Comparison of ENCODE assay signal across 20 mouse cellular contexts in genomic region chr10:75145221-75145620, GRCm38 (mm10).
A peak's percentile ranks its signal among the peaks of the same experiment; 100 is the strongest.
DNase-seq lines count a peak whose midpoint lies in the region; ATAC-seq and TF ChIP-seq lines count a peak whose summit lies in the region.
"Had no signal": no experiment of that assay in that cellular context is flagged by ENCODE, and none has a peak within 500 bp of the region (broad histone marks: within the 10 kb centered on the region; RNA-seq: fewer than 3 reads in every experiment).

No protein-coding gene starts in this region.

- no peak for ATAC-seq in megakaryocyte, adult 5-6 weeks (ENCODE audit: poor library complexity, severe bottlenecking)
- ATAC-seq in monocyte, adult 5-6 weeks (replicated peaks; ENCODE audit: insufficient number of reproducible peaks, low FRiP score, low TSS enrichment, poor library complexity, severe bottlenecking) = no peak
- ATAC-seq: forebrain, embryonic 13.5 days; forebrain, postnatal 0 days had no signal

- peaks cover 80% of the 10 kb centered on the region for H3K4me1 ChIP-seq in megakaryocyte, embryonic 14.5 days
- peaks cover 40% of the 10 kb centered on the region for H3K4me1 ChIP-seq in E14TG2a.4 (replicated peaks; ENCODE audit: low read depth, low read length)
- H3K4me1 ChIP-seq: forebrain, embryonic 13.5 days; hindbrain, embryonic 15.5 days had no signal

- no peaks in the 10 kb centered on the region for H3K27me3 ChIP-seq in megakaryocyte, embryonic 14.5 days (replicated peaks)
- H3K27me3 ChIP-seq in E14TG2a.4 (ENCODE audit: insufficient read depth, low read length) = no peaks in the 10 kb centered on the region
- H3K27me3 ChIP-seq: forebrain, embryonic 13.5 days; hindbrain, embryonic 15.5 days had no signal

- DNase-seq in ZHBTc4 (ENCODE audit: low read depth, low spot score) = peak; percentile 18
- DNase-seq in gastrocnemius, postnatal 4 days (ENCODE audit: low spot score in 2 of 2) = no peak
- DNase-seq: adrenal gland, adult 2 months; adrenal gland, postnatal 25 days; cerebellum, adult 18-20 months; cerebellum, adult 9-11 months; cerebellum, postnatal 36 days; forebrain, postnatal 0 days; gastrocnemius, postnatal 25 days; heart, adult 18-20 months; heart, postnatal 10 days had no signal

- H3K36me3 ChIP-seq in megakaryocyte, embryonic 14.5 days (replicated peaks; ENCODE audit: low read length) = peaks cover 99% of the 10 kb centered on the region
- H3K36me3 ChIP-seq in E14TG2a.4 (ENCODE audit: insufficient read depth, low read length) = peaks cover 55% of the 10 kb centered on the region

- no peaks in the 10 kb centered on the region for H3K9me3 ChIP-seq in megakaryocyte, embryonic 14.5 days
- H3K9me3 ChIP-seq in E14TG2a.4 (ENCODE audit: low read length) = no peaks in the 10 kb centered on the region
- H3K9me3 ChIP-seq: embryonic facial prominence, embryonic 10.5 days; forebrain, embryonic 13.5 days; heart, embryonic 10.5 days; hindbrain, embryonic 10.5 days; hindbrain, embryonic 15.5 days had no signal

- H3K4me3 ChIP-seq in megakaryocyte, embryonic 14.5 days (replicated peaks) = peak overlapping the region; percentile 38
- 0 out of 2 replicates have a peak overlapping the region, but pooled peaks have one; percentile 10 for H3K4me3 ChIP-seq in E14TG2a.4 (replicated peaks; ENCODE audit: low read length)
- H3K4me3 ChIP-seq: embryonic facial prominence, embryonic 10.5 days; forebrain, embryonic 13.5 days; heart, embryonic 10.5 days; hindbrain, embryonic 10.5 days; hindbrain, embryonic 15.5 days had no signal

- TF ChIP-seq CTCF in E14TG2a.4 (conservative IDR thresholded peaks at IDR 0.05; ENCODE audit: low read length) = no peak
